Mouse (Mus musculus): ENCODE measurements around the gene 9930111J21Rik2. TPM values are rescaled to one million over a fixed set of nuclear protein-coding genes. Genes with fewer than 3 reads are reported as not detected.

9930111J21Rik2 gene
- polyA plus RNA-seq, 1 experiment from 2014 or later = 0.23 TPM

GRCm38 (mm10) chr11:49089735-49090507 lies 38.9 kb upstream of the 9930111J21Rik2 start:
- H3K4me3 ChIP-seq (ENCODE audit: low read depth, low read length) = no peak overlapping the region
- no peaks in the 10 kb centered on the region for H3K36me3 ChIP-seq (ENCODE audit: control insufficient read depth, insufficient read depth, low read length)
- H3K4me1 ChIP-seq (ENCODE audit: control insufficient read depth, insufficient read depth, low read length) = peaks cover 3% of the 10 kb centered on the region; the same call in 1 of the 2 replicates
- ATAC-seq = no peak
- 84% methylated on average over 3 of the region's 3 CpGs for WGBS
- no peak overlapping the region for H3K9ac ChIP-seq (ENCODE audit: low read depth, low read length)
- H3K9me3 ChIP-seq (replicated peaks; ENCODE audit: control insufficient read depth, low read length, poor library complexity, severe bottlenecking) = no peaks in the 10 kb centered on the region
- H3K27ac ChIP-seq (ENCODE audit: low read length) = no peak overlapping the region
- H3K27me3 ChIP-seq (ENCODE audit: control insufficient read depth, insufficient read depth, low read depth, low read length) = no peaks in the 10 kb centered on the region
- H3K4me2 ChIP-seq (ENCODE audit: low read length) = no peak overlapping the region

- no peak for ATAC-seq
- no peak overlapping the region for H3K9ac ChIP-seq (ENCODE audit: low read depth, low read length)
Measured at GRCm38 (mm10) chr11:49088990-49089652, 38.1 kb upstream of the 9930111J21Rik2 start.

GRCm38 (mm10) chr11:49087830-49088616 lies 37.0 kb upstream of the 9930111J21Rik2 start:
- Histone ChIP-seq H3K9me3 (replicated peaks; ENCODE audit: control insufficient read depth, low read length, poor library complexity, severe bottlenecking) (no peaks in the 10 kb centered on the region), H3K4me2 (ENCODE audit: low read length) (peak overlapping the region; percentile 32; the same call in 1 of the 2 replicates), H3K9ac (ENCODE audit: low read depth, low read length) (no peak overlapping the region), H3K36me3 (ENCODE audit: control insufficient read depth, insufficient read depth, low read length) (no peaks in the 10 kb centered on the region), H3K4me1 (ENCODE audit: control insufficient read depth, insufficient read depth, low read length) (peaks cover 3% of the 10 kb centered on the region; the same call in 1 of the 2 replicates), H3K4me3 (ENCODE audit: low read depth, low read length) (no peak overlapping the region), H3K27ac (ENCODE audit: low read length) (no peak overlapping the region), H3K27me3 (ENCODE audit: control insufficient read depth, insufficient read depth, low read depth, low read length) (no peaks in the 10 kb centered on the region)
- 42% methylated on average over 22 of the region's 22 CpGs for whole genome bisulfite sequencing
- no peak for ATAC-seq

More at GRCm38 (mm10) chr11:49088990-49089652, 38.1 kb upstream of the 9930111J21Rik2 start:
- Histone ChIP-seq H3K27me3 (ENCODE audit: control insufficient read depth, insufficient read depth, low read depth, low read length) (no peaks in the 10 kb centered on the region), H3K4me1 (ENCODE audit: control insufficient read depth, insufficient read depth, low read length) (peaks cover 3% of the 10 kb centered on the region; the same call in 1 of the 2 replicates), H3K9me3 (replicated peaks; ENCODE audit: control insufficient read depth, low read length, poor library complexity, severe bottlenecking) (no peaks in the 10 kb centered on the region), H3K27ac (ENCODE audit: low read length) (no peak overlapping the region), H3K4me2 (ENCODE audit: low read length) (no peak overlapping the region), H3K36me3 (ENCODE audit: control insufficient read depth, insufficient read depth, low read length) (no peaks in the 10 kb centered on the region), H3K4me3 (ENCODE audit: low read depth, low read length) (no peak overlapping the region)
- WGBS = 91% methylated on average over 5 of the region's 5 CpGs

GRCm38 (mm10) chr11:49086858-49087361 lies 35.9 kb upstream of the 9930111J21Rik2 start:
- Histone ChIP-seq H3K4me1 (ENCODE audit: control insufficient read depth, insufficient read depth, low read length) (peaks cover 3% of the 10 kb centered on the region; the same call in 1 of the 2 replicates), H3K4me2 (ENCODE audit: low read length) (no peak overlapping the region), H3K36me3 (ENCODE audit: control insufficient read depth, insufficient read depth, low read length) (no peaks in the 10 kb centered on the region), H3K4me3 (ENCODE audit: low read depth, low read length) (no peak overlapping the region), H3K9ac (ENCODE audit: low read depth, low read length) (no peak overlapping the region), H3K27ac (ENCODE audit: low read length) (no peak overlapping the region), H3K27me3 (ENCODE audit: control insufficient read depth, insufficient read depth, low read depth, low read length) (no peaks in the 10 kb centered on the region), H3K9me3 (replicated peaks; ENCODE audit: control insufficient read depth, low read length, poor library complexity, severe bottlenecking) (no peaks in the 10 kb centered on the region)
- WGBS = 80% methylated on average over 6 of the region's 6 CpGs
- no peak for ATAC-seq

- no peak for ATAC-seq
- Histone ChIP-seq H3K36me3 (ENCODE audit: control insufficient read depth, insufficient read depth, low read length) (no peaks in the 10 kb centered on the region), H3K27ac (ENCODE audit: low read length) (no peak overlapping the region), H3K9me3 (replicated peaks; ENCODE audit: control insufficient read depth, low read length, poor library complexity, severe bottlenecking) (no peaks in the 10 kb centered on the region), H3K4me1 (ENCODE audit: control insufficient read depth, insufficient read depth, low read length) (peaks cover 3% of the 10 kb centered on the region; the same call in 1 of the 2 replicates), H3K27me3 (ENCODE audit: control insufficient read depth, insufficient read depth, low read depth, low read length) (no peaks in the 10 kb centered on the region), H3K4me2 (ENCODE audit: low read length) (no peak overlapping the region), H3K4me3 (ENCODE audit: low read depth, low read length) (no peak overlapping the region), H3K9ac (ENCODE audit: low read depth, low read length) (no peak overlapping the region)
- WGBS = 45% methylated on average over 3 of the region's 3 CpGs
Measured at GRCm38 (mm10) chr11:49084875-49085274, 33.8 kb upstream of the 9930111J21Rik2 start.

GRCm38 (mm10) chr11:49084385-49084784 lies 33.3 kb upstream of the 9930111J21Rik2 start:
- H3K36me3 ChIP-seq (ENCODE audit: control insufficient read depth, insufficient read depth, low read length) = no peaks in the 10 kb centered on the region
- H3K9me3 ChIP-seq (replicated peaks; ENCODE audit: control insufficient read depth, low read length, poor library complexity, severe bottlenecking) = no peaks in the 10 kb centered on the region
- H3K4me1 ChIP-seq (ENCODE audit: control insufficient read depth, insufficient read depth, low read length) = peaks cover 3% of the 10 kb centered on the region; the same call in 1 of the 2 replicates
- WGBS = 77% methylated on average over 1 of the region's 1 CpGs
- H3K9ac ChIP-seq (ENCODE audit: low read depth, low read length) = no peak overlapping the region
- ATAC-seq = no peak
- H3K27ac ChIP-seq (ENCODE audit: low read length) = no peak overlapping the region
- no peak overlapping the region for H3K4me2 ChIP-seq (ENCODE audit: low read length)
- H3K27me3 ChIP-seq (ENCODE audit: control insufficient read depth, insufficient read depth, low read depth, low read length) = no peaks in the 10 kb centered on the region
- no peak overlapping the region for H3K4me3 ChIP-seq (ENCODE audit: low read depth, low read length)

GRCm38 (mm10) chr11:49083808-49084207 lies 32.8 kb upstream of the 9930111J21Rik2 start:
- Histone ChIP-seq H3K9ac (ENCODE audit: low read depth, low read length) (no peak overlapping the region), H3K4me3 (ENCODE audit: low read depth, low read length) (no peak overlapping the region), H3K9me3 (replicated peaks; ENCODE audit: control insufficient read depth, low read length, poor library complexity, severe bottlenecking) (no peaks in the 10 kb centered on the region), H3K27ac (ENCODE audit: low read length) (no peak overlapping the region), H3K4me2 (ENCODE audit: low read length) (no peak overlapping the region), H3K4me1 (ENCODE audit: control insufficient read depth, insufficient read depth, low read length) (peaks cover 3% of the 10 kb centered on the region; the same call in 1 of the 2 replicates), H3K27me3 (ENCODE audit: control insufficient read depth, insufficient read depth, low read depth, low read length) (no peaks in the 10 kb centered on the region), H3K36me3 (ENCODE audit: control insufficient read depth, insufficient read depth, low read length) (no peaks in the 10 kb centered on the region)
- ATAC-seq = no peak
- WGBS = 82% methylated on average over 3 of the region's 3 CpGs

- Histone ChIP-seq H3K4me1 (ENCODE audit: control insufficient read depth, insufficient read depth, low read length) (peaks cover 3% of the 10 kb centered on the region; the same call in 1 of the 2 replicates), H3K27ac (ENCODE audit: low read length) (no peak overlapping the region), H3K4me3 (ENCODE audit: low read depth, low read length) (no peak overlapping the region), H3K9ac (ENCODE audit: low read depth, low read length) (no peak overlapping the region), H3K27me3 (ENCODE audit: control insufficient read depth, insufficient read depth, low read depth, low read length) (no peaks in the 10 kb centered on the region), H3K9me3 (replicated peaks; ENCODE audit: control insufficient read depth, low read length, poor library complexity, severe bottlenecking) (no peaks in the 10 kb centered on the region), H3K4me2 (ENCODE audit: low read length) (no peak overlapping the region), H3K36me3 (ENCODE audit: control insufficient read depth, insufficient read depth, low read length) (no peaks in the 10 kb centered on the region)
- WGBS = 85% methylated on average over 1 of the region's 1 CpGs
- ATAC-seq = no peak
Measured at GRCm38 (mm10) chr11:49083146-49083545, 32.1 kb upstream of the 9930111J21Rik2 start.

Data from midbrain, embryonic 16.5 days (tissue).